9 mouse cellular contexts compared by ENCODE assay signal in the genomic region with DNA sequence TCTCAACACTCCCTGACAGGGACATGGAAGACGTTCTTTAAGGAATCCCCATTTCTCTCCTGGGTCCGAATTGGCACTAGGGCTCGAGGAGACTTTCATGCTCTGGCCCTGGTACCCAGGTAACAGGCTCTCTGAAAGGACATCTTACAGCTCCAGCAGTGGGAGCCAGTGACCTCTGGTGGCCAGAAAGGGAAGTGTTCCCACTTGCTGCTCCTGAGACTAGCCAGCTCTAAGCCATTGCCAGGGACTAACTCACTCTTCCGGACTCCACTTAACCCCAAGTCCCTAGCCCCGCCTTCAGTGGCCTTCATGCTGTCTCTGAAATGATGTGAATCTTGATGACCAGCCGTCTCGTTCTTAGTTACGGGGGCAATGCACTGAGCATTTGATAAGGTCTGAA.
DNase-seq lines count a peak whose midpoint lies in the region; ATAC-seq and TF ChIP-seq lines count a peak whose summit lies in the region.
"Had no signal": no experiment of that assay in that cellular context is flagged by ENCODE, and none has a peak within 500 bp of the region (broad histone marks: within the 10 kb centered on the region; RNA-seq: fewer than 3 reads in every experiment).

No protein-coding gene starts in this region.

- ATAC-seq in G1E (ENCODE audit: extremely low read depth, insufficient number of reproducible peaks, low FRiP score, poor library complexity, severe bottlenecking) = peak; percentile 74
- peak; percentile 76 for ATAC-seq in frontal cortex, adult (ENCODE audit: low TSS enrichment)
- ATAC-seq in lung, embryonic 15.5 days (ENCODE audit: borderline replicate concordance, extremely low read depth, low FRiP score, low TSS enrichment) = peak; percentile 61; the same call in 1 of the 2 replicates

- DNase-seq in G1E (ENCODE audit: low spot score) = peak; percentile 74
- peak; percentile 90 to 92 for DNase-seq in cerebellum, adult 18-20 months
- DNase-seq in hindbrain, embryonic 10.5 days (ENCODE audit: low spot score) = peak; percentile 83
- DNase-seq in layer of hippocampus, adult 8-10 months (ENCODE audit: low spot score in 2 of 2) = peak; percentile 73 to 92
- DNase-seq in ovary, postnatal 14 days (ENCODE audit: low spot score) = peak; percentile 86
- peak; percentile 62 to 81 for DNase-seq in thymus, postnatal 10 days (ENCODE audit: low spot score in 2 of 2)

- peak; percentile 100 for TF ChIP-seq CTCF in G1E (IDR thresholded peaks at IDR 0.05; ENCODE audit: low read depth, low read length)

- no peaks in the 10 kb centered on the region for H3K27me3 ChIP-seq in G1E (ENCODE audit: insufficient read depth, low read length)
- H3K27me3 ChIP-seq in hindbrain, embryonic 10.5 days (ENCODE audit: insufficient read depth, poor library complexity, severe bottlenecking) = no peaks in the 10 kb centered on the region
- no peaks in the 10 kb centered on the region for H3K27me3 ChIP-seq in lung, embryonic 15.5 days
- H3K27me3 ChIP-seq: limb, embryonic 12.5 days had no signal

- 30% methylated on average over 8 of the region's 8 CpGs for WGBS in hindbrain, embryonic 10.5 days
- 21% methylated on average over 8 of the region's 8 CpGs for WGBS in lung, embryonic 15.5 days

- H3K9ac ChIP-seq in lung, embryonic 15.5 days = no peak overlapping the region
- H3K9ac ChIP-seq: limb, embryonic 12.5 days had no signal

- H3K9me3 ChIP-seq in G1E (replicated peaks) = no peaks in the 10 kb centered on the region
- no peaks in the 10 kb centered on the region for H3K9me3 ChIP-seq in hindbrain, embryonic 10.5 days
- H3K9me3 ChIP-seq in lung, embryonic 15.5 days = no peaks in the 10 kb centered on the region
- H3K9me3 ChIP-seq: limb, embryonic 12.5 days had no signal

- no peak overlapping the region for H3K4me2 ChIP-seq in lung, embryonic 15.5 days
- H3K4me2 ChIP-seq: limb, embryonic 12.5 days had no signal

- no peak overlapping the region for H3K4me3 ChIP-seq in G1E (ENCODE audit: low read depth, low read length)
- no peak overlapping the region for H3K4me3 ChIP-seq in hindbrain, embryonic 10.5 days
- no peak overlapping the region for H3K4me3 ChIP-seq in lung, embryonic 15.5 days
- H3K4me3 ChIP-seq: limb, embryonic 12.5 days had no signal

- peaks cover 98% of the 10 kb centered on the region for H3K36me3 ChIP-seq in G1E (replicated peaks)
- no peaks in the 10 kb centered on the region for H3K36me3 ChIP-seq in hindbrain, embryonic 10.5 days
- no peaks in the 10 kb centered on the region for H3K36me3 ChIP-seq in lung, embryonic 15.5 days
- H3K36me3 ChIP-seq: limb, embryonic 12.5 days had no signal

- H3K4me1 ChIP-seq in G1E (ENCODE audit: insufficient read depth, low read depth, low read length) = peaks cover 71% of the 10 kb centered on the region
- H3K4me1 ChIP-seq in hindbrain, embryonic 10.5 days (replicated peaks) = peaks cover 4% of the 10 kb centered on the region
- 0 out of 2 replicates have a peak, but pooled peaks cover 4% of the 10 kb centered on the region for H3K4me1 ChIP-seq in lung, embryonic 15.5 days

- no peak overlapping the region for H3K27ac ChIP-seq in hindbrain, embryonic 10.5 days
- no peak overlapping the region for H3K27ac ChIP-seq in lung, embryonic 15.5 days
- H3K27ac ChIP-seq: limb, embryonic 12.5 days had no signal
